Mouse (Mus musculus) testis, adult 2 months (tissue): ENCODE measurements around the gene Slc1a6.

Source experiments
- CTCF ChIP-seq: fragments of 200-500 bp; IDR thresholded peaks from 2 replicates; pipeline ENCODE4 v1.5.1; 2012; ENCODE audit warnings: low read depth, mild to moderate bottlenecking, inconsistent platforms, low read length, moderate library complexity; ENCODE audit not compliant: control insufficient read depth, insufficient read depth, insufficient replicate concordance
- POLR2A ChIP-seq: fragments of 200-500 bp; IDR thresholded peaks from 2 replicates; pipeline ENCODE4 v1.6.1; 2012; ENCODE audit warnings: low read depth, mild to moderate bottlenecking, inconsistent platforms, low read length, moderate library complexity; ENCODE audit not compliant: control insufficient read depth

DNA sequence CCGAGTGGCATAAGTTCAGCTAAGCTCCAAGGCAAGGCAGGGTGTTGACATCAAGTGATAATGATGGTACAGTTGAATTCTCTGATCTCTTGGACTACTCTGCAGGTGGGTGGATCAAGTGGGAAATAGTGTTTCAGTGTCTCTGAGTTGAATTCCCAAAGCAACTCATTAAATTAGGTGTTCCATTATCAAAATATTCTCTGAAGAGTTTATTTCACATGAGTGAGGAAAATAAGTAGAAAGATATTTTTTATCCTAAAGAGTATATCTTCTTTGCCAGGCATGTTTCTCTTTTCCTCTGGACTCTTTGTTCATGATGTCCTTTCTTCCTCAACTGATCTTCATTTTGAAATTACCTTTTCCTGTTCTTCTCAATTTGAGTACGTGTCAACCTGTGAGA lies 71.8 kb downstream of the Slc1a6 start, which contains the start of gene Olfr1356:
- TF ChIP-seq CTCF = no peak
- TF ChIP-seq POLR2A = no peak
